Mouse (Mus musculus) hindbrain, embryonic 15.5 days (tissue): Measurements from ENCODE around the gene Gpr152. TPM values are rescaled to one million over a fixed set of nuclear protein-coding genes. Genes with fewer than 3 reads are reported as not detected.

Experiments used
- ATAC-seq: fragments of 200-750 bp; cut with Nextera tagmentation; 2 replicates; pipeline ENCODE4 v1.8.0; 2017; ENCODE audit warnings: low read depth, moderate number of reproducible peaks, moderate TSS enrichment; ENCODE audit not compliant: low FRiP score
- H3K27ac ChIP-seq: fragments of 300-500 bp; sonication (generic); replicated peaks from 2 replicates; pipeline ENCODE4 v1.5.1; 2015; ENCODE audit warnings: mild to moderate bottlenecking, inconsistent platforms
- H3K27me3 ChIP-seq: fragments of 300-500 bp; sonication (generic); 2 replicates; pipeline ENCODE4 v1.6.1; 2015; ENCODE audit warnings: control low read depth, inconsistent platforms
- H3K36me3 ChIP-seq: fragments of 300-500 bp; sonication (generic); 2 replicates; pipeline ENCODE4 v1.6.1; 2015; ENCODE audit warnings: control low read depth, inconsistent platforms
- H3K4me1 ChIP-seq: fragments of 300-500 bp; sonication (generic); replicated peaks from 2 replicates; pipeline ENCODE4 v1.6.1; 2015; ENCODE audit warnings: control low read depth, inconsistent platforms
- H3K4me2 ChIP-seq: fragments of 300-500 bp; sonication (generic); 2 replicates; pipeline ENCODE4 v1.6.1; 2015; ENCODE audit warnings: moderate library complexity, mild to moderate bottlenecking, inconsistent platforms
- H3K4me3 ChIP-seq: fragments of 300-500 bp; sonication (generic); 2 replicates; pipeline ENCODE4 v1.5.1; 2015; ENCODE audit warnings: mild to moderate bottlenecking, inconsistent platforms
- H3K9ac ChIP-seq: fragments of 300-500 bp; sonication (generic); 2 replicates; pipeline ENCODE4 v1.6.1; 2015; ENCODE audit warnings: inconsistent platforms
- H3K9me3 ChIP-seq: fragments of 300-500 bp; sonication (generic); 2 replicates; pipeline ENCODE4 v1.6.1; 2016; ENCODE audit warnings: control low read depth, inconsistent platforms
- WGBS: fragments of 180-500 bp; shearing (Covaris S2); methylation state at CpG from one replicate; pipeline ENCODE4 v1.1.7; 2015; 5-methylcytosine and 5-hydroxymethylcytosine counted together
- polyA plus RNA-seq: library from polyadenylated mRNA; unstranded; fragments of >200 nt; fragmentation: Nextera tagmentation; extraction: Ambion mirVana; gene quantifications from 2 replicates; pipeline ENCODE4 v1.2.1, GENCODE M21; 2015

Gpr152 gene
- polyA plus RNA-seq, 1 experiment from 2014 or later = 0.04 TPM

DNA sequence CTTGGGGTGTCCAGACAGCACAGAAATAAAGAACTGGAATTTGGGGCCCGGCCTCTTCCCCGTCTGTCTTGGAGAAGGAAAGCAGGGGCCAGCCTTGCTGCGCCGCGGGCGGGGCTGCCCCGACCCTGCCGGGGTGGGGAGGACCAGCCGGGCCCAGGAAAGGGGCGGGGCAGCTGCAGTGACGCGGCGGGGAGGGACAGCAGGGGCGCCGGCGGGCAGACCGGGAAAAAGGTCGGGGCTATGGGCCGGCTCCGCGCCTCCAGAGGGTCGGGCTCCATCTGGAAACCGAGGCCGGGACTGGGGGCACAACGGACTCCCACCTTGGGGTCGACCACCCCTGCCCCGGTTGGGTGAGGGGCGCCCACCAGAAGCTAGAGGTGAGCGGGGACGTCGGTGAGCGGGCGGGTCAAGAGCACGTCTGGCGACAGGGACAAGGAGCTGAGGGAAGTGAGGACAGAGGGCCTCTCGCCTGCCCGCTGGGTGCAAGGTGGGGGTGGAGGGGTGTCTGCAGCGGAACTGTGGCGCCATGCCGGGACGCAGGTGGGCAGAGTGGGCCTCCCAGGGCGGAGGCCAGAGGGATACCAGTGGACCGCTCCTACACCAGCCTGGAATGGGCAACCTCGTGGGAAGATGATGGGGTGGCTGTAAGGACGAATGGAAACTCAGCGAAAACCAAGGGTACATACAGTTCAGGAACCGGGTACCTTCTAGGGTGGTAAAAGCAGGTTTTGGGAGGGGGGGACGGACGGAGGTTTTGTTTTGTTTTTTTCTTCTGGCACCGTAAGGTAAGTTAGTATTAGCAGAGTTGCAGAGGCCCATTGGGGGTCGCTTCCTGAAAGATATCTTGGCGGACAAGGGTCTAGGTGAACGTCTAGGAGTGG, 39.5 kb upstream of the Gpr152 start, which contains the start of gene Pitpnm1:
Gene Pitpnm1, plus strand, starts transcription at position 162 of the 881 bp plus-strand sequence.
- H3K4me3 ChIP-seq = peak within 1 kb of the TSS; percentile 69
- no peaks in the 10 kb centered on the region for H3K9me3 ChIP-seq
- H3K4me1 ChIP-seq = peaks cover 65% of the 10 kb centered on the region
- peak within 1 kb of the TSS; percentile 68 for H3K9ac ChIP-seq
- peak within 1 kb of the TSS; percentile 80 for H3K4me2 ChIP-seq
- ATAC-seq = no peak
- peak within 1 kb of the TSS; percentile 78 for H3K27ac ChIP-seq
- no peaks in the 10 kb centered on the region for H3K27me3 ChIP-seq
- peaks cover 3% of the 10 kb centered on the region; the same call in 1 of the 2 replicates for H3K36me3 ChIP-seq
- WGBS = 1% methylated on average over 53 of the region's 53 CpGs

DNA sequence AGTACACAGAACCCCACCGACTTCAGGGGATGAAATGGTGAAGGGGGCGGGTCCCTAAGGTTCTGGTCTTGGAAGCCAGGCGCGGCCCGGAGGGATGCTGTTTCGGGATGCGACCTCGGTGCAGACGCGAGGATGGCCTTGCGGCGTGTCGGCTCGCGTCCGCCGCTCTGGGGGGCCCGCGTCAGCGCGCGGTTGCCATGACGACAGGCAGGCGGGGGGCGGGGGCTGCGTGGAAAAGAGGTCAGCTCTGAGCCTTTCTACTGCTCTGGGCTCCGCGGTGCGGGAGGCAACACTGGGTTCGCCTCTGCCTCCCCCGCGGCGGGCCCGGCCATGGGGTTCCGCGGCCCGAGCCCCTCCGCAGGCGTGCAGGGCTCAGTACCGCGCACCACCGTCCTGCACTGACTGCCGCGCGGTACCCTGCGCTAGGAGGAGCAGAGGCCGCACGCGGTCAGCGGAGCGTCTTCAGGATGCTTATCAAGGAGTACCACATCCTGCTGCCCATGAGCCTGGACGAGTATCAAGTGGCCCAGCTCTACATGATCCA, 38.8 kb upstream of the Gpr152 start:
- under 1% methylated on average over 52 of the region's 52 CpGs for WGBS
- H3K27me3 ChIP-seq = no peaks in the 10 kb centered on the region
- H3K27ac ChIP-seq = peak overlapping the region; percentile 78
- H3K9ac ChIP-seq = peak overlapping the region; percentile 68
- peak; percentile 12 for ATAC-seq
- no peaks in the 10 kb centered on the region for H3K9me3 ChIP-seq
- peaks cover 63% of the 10 kb centered on the region for H3K4me1 ChIP-seq
- H3K36me3 ChIP-seq = peaks cover 6% of the 10 kb centered on the region; the same call in 1 of the 2 replicates
- H3K4me3 ChIP-seq = peak overlapping the region; percentile 69
- peak overlapping the region; percentile 80 for H3K4me2 ChIP-seq

DNA sequence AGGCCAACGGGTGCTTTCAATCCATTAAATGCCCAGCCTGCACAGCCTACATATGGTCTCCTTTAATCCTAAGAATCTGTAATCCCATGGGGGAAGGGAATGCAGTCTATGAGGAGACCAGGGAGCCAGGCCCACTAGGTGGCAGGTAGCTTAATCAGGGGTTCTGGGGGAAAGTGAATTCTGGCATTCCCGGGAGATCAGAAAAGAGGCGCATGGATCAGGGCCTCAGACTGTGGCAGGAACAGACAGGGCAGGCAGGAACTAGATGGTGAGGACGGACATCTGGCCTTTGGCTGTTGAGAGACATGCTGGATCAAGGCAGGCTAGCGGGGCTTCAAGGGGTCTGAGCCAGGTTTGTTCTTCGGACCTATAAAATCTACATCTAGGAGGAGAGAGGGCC, 38.1 kb upstream of the Gpr152 start:
- Histone ChIP-seq H3K4me3 (peak overlapping the region; percentile 69), H3K27me3 (no peaks in the 10 kb centered on the region), H3K36me3 (peaks cover 9% of the 10 kb centered on the region; the same call in 1 of the 2 replicates), H3K4me2 (peak overlapping the region; percentile 80), H3K27ac (peak overlapping the region; percentile 78), H3K9ac (peak overlapping the region; percentile 68), H3K4me1 (peaks cover 57% of the 10 kb centered on the region), H3K9me3 (no peaks in the 10 kb centered on the region)
- no peak for ATAC-seq
- WGBS = 61% methylated on average over 6 of the region's 6 CpGs

DNA sequence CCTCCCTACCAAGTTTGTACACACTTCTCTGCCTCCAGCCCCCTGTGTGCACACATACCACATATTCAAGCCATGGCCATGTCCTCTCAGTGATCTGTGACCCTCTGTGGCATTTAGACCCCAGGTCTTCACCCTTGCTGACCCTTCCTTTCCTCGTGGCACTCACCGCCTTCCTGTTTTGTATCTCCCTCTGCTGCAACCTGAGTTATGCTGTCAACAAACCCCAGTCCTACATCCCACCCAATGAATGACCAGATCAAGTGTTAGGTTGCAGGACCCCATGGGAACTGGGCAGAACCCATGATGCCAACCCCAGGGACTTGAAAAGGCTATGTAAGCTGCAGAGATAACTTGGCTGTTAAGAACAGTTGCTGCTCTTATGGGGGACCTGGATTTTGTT, 37.5 kb upstream of the Gpr152 start:
- peaks cover 56% of the 10 kb centered on the region for H3K4me1 ChIP-seq
- H3K9me3 ChIP-seq = no peaks in the 10 kb centered on the region
- H3K4me3 ChIP-seq = peak overlapping the region; percentile 69
- 83% methylated on average over 2 of the region's 2 CpGs for WGBS
- peaks cover 15% of the 10 kb centered on the region; the same call in 1 of the 2 replicates for H3K36me3 ChIP-seq
- H3K9ac ChIP-seq = peak overlapping the region; percentile 68; the same call in 1 of the 2 replicates
- no peaks in the 10 kb centered on the region for H3K27me3 ChIP-seq
- H3K27ac ChIP-seq = no peak overlapping the region
- H3K4me2 ChIP-seq = peak overlapping the region; percentile 80
- ATAC-seq = no peak

DNA sequence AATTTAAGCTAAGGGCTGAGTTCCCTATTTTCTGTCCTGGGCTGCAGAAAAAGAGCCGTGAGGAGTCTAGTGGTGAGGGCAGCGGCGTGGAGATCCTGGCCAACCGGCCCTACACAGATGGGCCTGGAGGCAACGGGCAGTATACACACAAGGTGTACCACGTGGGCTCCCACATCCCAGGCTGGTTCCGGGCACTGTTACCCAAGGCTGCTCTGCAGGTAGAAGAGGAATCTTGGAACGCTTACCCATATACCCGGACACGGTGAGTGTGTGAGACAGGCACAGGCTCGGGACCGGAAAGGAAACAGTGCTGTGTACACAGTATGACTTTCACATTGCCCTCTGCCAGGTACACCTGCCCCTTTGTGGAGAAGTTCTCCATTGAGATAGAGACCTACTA, 37.0 kb upstream of the Gpr152 start:
- Histone ChIP-seq H3K9me3 (no peaks in the 10 kb centered on the region), H3K27me3 (no peaks in the 10 kb centered on the region), H3K4me2 (0 out of 2 replicates have a peak overlapping the region, but pooled peaks have one; percentile 80), H3K27ac (no peak overlapping the region), H3K4me3 (no peak overlapping the region), H3K9ac (no peak overlapping the region), H3K4me1 (peaks cover 52% of the 10 kb centered on the region), H3K36me3 (peaks cover 20% of the 10 kb centered on the region; the same call in 1 of the 2 replicates)
- ATAC-seq = no peak
- 96% methylated on average over 12 of the region's 12 CpGs for WGBS

DNA sequence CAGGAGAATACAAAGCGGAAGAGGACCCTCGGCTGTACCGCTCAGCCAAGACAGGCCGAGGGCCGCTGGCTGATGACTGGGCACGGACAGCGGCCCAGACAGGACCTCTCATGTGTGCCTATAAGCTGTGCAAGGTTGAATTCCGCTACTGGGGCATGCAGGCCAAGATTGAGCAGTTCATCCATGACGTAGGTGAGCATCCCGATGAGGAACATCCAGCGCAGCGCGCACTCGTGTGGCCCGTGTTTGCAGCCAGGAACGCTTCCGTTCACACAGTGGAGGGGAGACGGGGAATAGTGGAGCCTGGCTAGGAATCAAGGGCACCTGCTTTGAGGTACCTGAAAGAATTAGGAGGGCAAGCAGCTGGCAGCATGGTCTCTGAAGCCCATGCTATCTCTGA, 36.3 kb upstream of the Gpr152 start:
- no peak overlapping the region for H3K4me3 ChIP-seq

DNA sequence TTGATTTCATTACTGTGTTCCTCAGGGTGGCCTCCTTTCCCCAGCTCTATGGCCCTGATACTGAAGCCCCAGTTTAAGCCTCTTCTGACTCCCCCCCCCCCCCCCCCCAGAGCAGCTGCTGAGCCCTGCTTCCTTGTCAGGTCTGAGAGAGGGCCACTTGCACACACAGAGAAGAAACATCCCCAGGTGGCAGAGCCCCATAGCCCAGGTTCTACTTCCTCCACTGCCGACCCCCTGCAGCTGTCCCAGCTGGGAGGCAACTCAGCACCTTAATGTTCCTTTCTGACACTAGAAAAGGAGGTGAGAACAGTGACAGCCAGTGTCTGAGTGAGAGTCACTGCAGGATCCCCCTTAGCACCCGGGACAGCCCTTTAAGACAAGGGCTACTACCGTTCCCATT, 35.8 kb upstream of the Gpr152 start:
- H3K4me1 ChIP-seq = peaks cover 40% of the 10 kb centered on the region
- H3K36me3 ChIP-seq = peaks cover 28% of the 10 kb centered on the region
- no peak overlapping the region for H3K4me3 ChIP-seq
- H3K9ac ChIP-seq = no peak overlapping the region
- no peaks in the 10 kb centered on the region for H3K27me3 ChIP-seq
- H3K4me2 ChIP-seq = no peak overlapping the region
- 78% methylated on average over 3 of the region's 3 CpGs for WGBS
- no peak for ATAC-seq
- H3K9me3 ChIP-seq = no peaks in the 10 kb centered on the region
- no peak overlapping the region for H3K27ac ChIP-seq

More for the DNA sequence above, 36.3 kb upstream of the Gpr152 start:
- peaks cover 27% of the 10 kb centered on the region for H3K36me3 ChIP-seq
- ATAC-seq = no peak
- H3K27me3 ChIP-seq = no peaks in the 10 kb centered on the region
- H3K4me2 ChIP-seq = no peak overlapping the region
- 93% methylated on average over 18 of the region's 18 CpGs for WGBS
- peaks cover 45% of the 10 kb centered on the region for H3K4me1 ChIP-seq
- H3K9me3 ChIP-seq = no peaks in the 10 kb centered on the region
- no peak overlapping the region for H3K9ac ChIP-seq
- no peak overlapping the region for H3K27ac ChIP-seq

DNA sequence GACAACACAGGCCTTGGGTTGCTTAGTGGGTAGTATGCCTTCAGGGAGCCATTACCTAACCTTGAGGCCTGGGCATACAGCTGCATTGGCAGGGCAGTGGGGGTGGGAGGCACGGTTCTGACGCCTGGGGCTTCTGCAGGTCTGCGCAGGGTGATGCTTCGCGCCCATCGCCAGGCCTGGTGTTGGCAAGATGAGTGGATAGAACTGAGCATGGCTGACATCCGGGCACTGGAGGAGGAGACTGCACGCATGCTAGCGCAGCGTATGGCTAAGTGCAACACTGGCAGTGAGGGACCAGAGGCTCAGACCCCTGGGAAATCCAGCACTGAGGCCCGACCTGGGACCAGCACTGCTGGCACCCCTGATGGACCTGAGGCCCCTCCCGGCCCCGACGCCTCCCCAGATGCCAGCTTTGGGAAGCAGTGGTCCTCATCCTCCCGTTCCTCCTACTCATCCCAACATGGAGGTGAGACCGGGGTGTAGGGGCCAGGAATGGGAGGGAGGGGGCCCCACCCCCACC, 34.9 kb upstream of the Gpr152 start:
- Histone ChIP-seq H3K27ac (no peak overlapping the region), H3K4me3 (no peak overlapping the region), H3K27me3 (no peaks in the 10 kb centered on the region), H3K9me3 (no peaks in the 10 kb centered on the region), H3K36me3 (peaks cover 31% of the 10 kb centered on the region), H3K4me2 (no peak overlapping the region), H3K4me1 (peaks cover 31% of the 10 kb centered on the region), H3K9ac (no peak overlapping the region)
- no peak for ATAC-seq
- 90% methylated on average over 16 of the region's 16 CpGs for WGBS

DNA sequence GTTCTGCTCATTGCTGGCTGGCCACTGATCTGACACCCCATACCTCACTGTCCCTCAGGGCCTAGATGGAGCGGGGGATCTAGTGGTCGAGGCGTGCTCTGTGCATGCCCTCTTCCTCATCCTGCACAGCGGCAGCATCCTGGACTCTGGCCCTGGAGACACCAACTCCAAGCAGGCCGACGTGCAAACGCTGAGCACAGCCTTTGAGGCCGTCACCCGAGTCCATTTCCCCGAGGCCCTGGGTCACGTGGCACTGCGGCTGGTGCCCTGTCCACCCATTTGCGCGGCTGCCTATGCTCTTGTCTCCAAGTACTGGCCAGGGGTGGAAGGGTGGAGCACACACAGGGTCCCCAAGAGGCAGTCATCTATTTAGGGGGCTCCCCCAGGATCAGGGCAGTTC, 32.9 kb upstream of the Gpr152 start:
- 90% methylated on average over 14 of the region's 14 CpGs for WGBS
- Histone ChIP-seq H3K9me3 (no peaks in the 10 kb centered on the region), H3K4me2 (no peak overlapping the region), H3K27ac (no peak overlapping the region), H3K27me3 (no peaks in the 10 kb centered on the region), H3K9ac (no peak overlapping the region), H3K36me3 (peaks cover 40% of the 10 kb centered on the region), H3K4me3 (no peak overlapping the region), H3K4me1 (peaks cover 12% of the 10 kb centered on the region)
- no peak for ATAC-seq

DNA sequence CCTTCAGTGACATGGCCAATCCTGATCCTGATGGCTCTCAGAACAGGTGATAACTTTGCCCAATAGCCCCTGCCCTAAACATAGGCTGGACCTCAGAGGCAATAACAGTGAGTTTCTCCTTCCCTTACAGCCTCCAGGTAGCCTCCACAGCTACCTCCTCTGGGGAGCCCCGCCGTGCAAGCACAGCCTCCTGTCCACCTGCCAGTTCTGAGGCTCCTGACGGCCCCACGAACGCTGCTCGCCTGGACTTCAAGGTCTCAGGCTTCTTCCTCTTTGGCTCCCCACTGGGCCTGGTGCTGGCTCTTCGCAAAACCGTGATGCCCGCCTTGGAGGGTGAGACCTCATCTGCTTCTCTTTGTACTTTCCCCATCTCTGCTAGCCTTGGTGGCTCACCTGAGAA, 31.1 kb upstream of the Gpr152 start:
- peaks cover 54% of the 10 kb centered on the region for H3K36me3 ChIP-seq
- H3K9me3 ChIP-seq = no peaks in the 10 kb centered on the region
- no peak overlapping the region for H3K4me2 ChIP-seq
- 83% methylated on average over 9 of the region's 9 CpGs for WGBS
- H3K27me3 ChIP-seq = no peaks in the 10 kb centered on the region
- H3K4me3 ChIP-seq = no peak overlapping the region
- no peak overlapping the region for H3K27ac ChIP-seq
- H3K4me1 ChIP-seq = no peaks in the 10 kb centered on the region
- H3K9ac ChIP-seq = no peak overlapping the region
- ATAC-seq = no peak

DNA sequence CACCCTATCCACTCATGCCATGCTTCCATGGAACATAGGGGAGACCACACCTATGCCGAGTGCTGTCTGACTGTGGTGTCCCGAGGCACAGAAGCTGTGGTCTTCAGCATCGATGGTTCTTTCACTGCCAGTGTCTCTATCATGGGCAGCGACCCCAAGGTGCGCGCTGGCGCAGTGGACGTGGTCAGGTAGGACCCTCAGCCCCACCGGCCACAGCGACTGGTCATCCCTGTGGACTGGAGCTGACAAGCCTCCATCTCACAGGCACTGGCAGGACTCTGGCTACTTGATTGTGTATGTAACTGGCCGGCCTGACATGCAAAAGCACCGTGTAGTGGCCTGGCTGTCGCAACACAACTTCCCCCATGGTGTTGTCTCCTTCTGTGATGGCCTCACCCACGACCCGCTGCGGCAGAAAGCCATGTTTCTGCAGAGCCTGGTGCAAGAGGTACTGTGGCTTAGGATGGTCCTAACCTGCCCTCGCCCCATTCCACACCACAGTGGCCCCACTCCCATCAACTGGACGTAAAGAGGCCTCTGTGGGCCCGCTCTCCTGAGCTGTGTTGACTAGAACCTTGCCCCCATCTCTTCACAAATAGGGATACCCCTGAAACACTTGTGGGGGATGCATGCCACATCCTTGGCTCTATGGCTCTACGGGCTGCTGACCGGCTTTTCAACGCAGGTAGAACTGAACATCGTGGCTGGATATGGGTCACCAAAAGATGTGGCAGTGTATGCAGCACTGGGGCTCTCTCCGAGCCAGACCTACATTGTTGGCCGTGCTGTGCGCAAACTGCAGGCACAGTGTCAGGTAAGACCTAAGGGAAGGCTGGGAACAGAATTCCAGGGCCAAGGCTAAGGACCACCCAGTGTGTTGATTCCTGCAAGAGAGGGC, 27.3 kb upstream of the Gpr152 start:
- ATAC-seq = no peak
- no peak overlapping the region for H3K9ac ChIP-seq
- 96% methylated on average over 26 of the region's 26 CpGs for WGBS
- no peaks in the 10 kb centered on the region for H3K27me3 ChIP-seq
- no peaks in the 10 kb centered on the region for H3K9me3 ChIP-seq
- no peaks in the 10 kb centered on the region for H3K4me1 ChIP-seq
- H3K4me3 ChIP-seq = no peak overlapping the region
- no peak overlapping the region for H3K4me2 ChIP-seq
- H3K27ac ChIP-seq = no peak overlapping the region
- peaks cover 68% of the 10 kb centered on the region for H3K36me3 ChIP-seq
